Mouse (Mus musculus) embryonic facial prominence, embryonic 11.5 days (tissue): ENCODE measurements around the gene Hmgb1. TPM values are rescaled to one million over a fixed set of nuclear protein-coding genes. Genes with fewer than 3 reads are reported as not detected.

Experiments
- ATAC-seq: fragments of 200-750 bp; cut with Nextera tagmentation; replicated peaks from 2 replicates; pipeline ENCODE4 v1.8.0; 2017; ENCODE audit warnings: low read depth; ENCODE audit not compliant: insufficient number of reproducible peaks, low FRiP score, low TSS enrichment
- DNase-seq: peaks from one replicate; pipeline ENCODE4 v3.0.0-alpha.2; 2015; ENCODE audit warnings: low spot score
- H3K27ac ChIP-seq: fragments of 300-500 bp; sonication (generic); replicated peaks from 2 replicates; pipeline ENCODE4 v1.5.1; 2014; ENCODE audit warnings: mild to moderate bottlenecking, low read depth, low read length, control low read depth
- H3K27me3 ChIP-seq: fragments of 300-500 bp; sonication (generic); 2 replicates; pipeline ENCODE4 v1.6.1; 2014; ENCODE audit warnings: mild to moderate bottlenecking, low read length, moderate library complexity, mixed read lengths; ENCODE audit not compliant: control insufficient read depth, insufficient read depth
- H3K36me3 ChIP-seq: fragments of 300-500 bp; sonication (generic); replicated peaks from 2 replicates; pipeline ENCODE4 v1.6.1; 2014; ENCODE audit warnings: low read depth, mild to moderate bottlenecking, low read length, moderate library complexity, mixed read lengths; ENCODE audit not compliant: control insufficient read depth, insufficient read depth
- H3K4me1 ChIP-seq: fragments of 300-500 bp; sonication (generic); 2 replicates; pipeline ENCODE4 v1.6.1; 2014; ENCODE audit warnings: low read length, mixed read lengths; ENCODE audit not compliant: control insufficient read depth, insufficient read depth
- H3K4me2 ChIP-seq: fragments of 300-500 bp; sonication (generic); 2 replicates; pipeline ENCODE4 v1.6.1; 2014; ENCODE audit warnings: low read depth, mild to moderate bottlenecking, control low read depth, low read length, moderate library complexity
- H3K4me3 ChIP-seq: fragments of 300-500 bp; sonication (generic); 2 replicates; pipeline ENCODE4 v1.5.1; 2014; ENCODE audit warnings: low read depth, low read length, control low read depth
- H3K9ac ChIP-seq: fragments of 300-500 bp; sonication (generic); replicated peaks from 2 replicates; pipeline ENCODE4 v1.6.1; 2014; ENCODE audit warnings: mild to moderate bottlenecking, control low read depth, low read length
- H3K9me3 ChIP-seq: fragments of 300-500 bp; sonication (generic); replicated peaks from 2 replicates; pipeline ENCODE4 v1.6.1; 2016; ENCODE audit warnings: mild to moderate bottlenecking, low read length, inconsistent platforms, mixed read lengths; ENCODE audit not compliant: control insufficient read depth
- WGBS: fragments of 180-500 bp; shearing (Covaris S2); extraction: QIAGEN DNeasy Blood & Tissue Kit; methylation state at CpG from one replicate; pipeline ENCODE4 v1.1.7; 2014; 5-methylcytosine and 5-hydroxymethylcytosine counted together
- polyA plus RNA-seq: library from polyadenylated mRNA; unstranded; fragments of >200 nt; fragmentation: Nextera tagmentation; extraction: Ambion mirVana; gene quantifications from 2 replicates; pipeline ENCODE4 v1.2.1, GENCODE M21; 2014

Hmgb1 gene
- polyA plus RNA-seq, 1 experiment from 2014 or later, result 2,281 TPM

- DNase-seq (no peak), ATAC-seq (no peak)
- H3K27me3 ChIP-seq, result no peaks in the 10 kb centered on the region
- H3K9ac ChIP-seq, result no peak overlapping the region
- H3K4me2 ChIP-seq, result no peak overlapping the region
- WGBS, result 89% methylated on average over 14 of the region's 14 CpGs
- H3K4me1 ChIP-seq, result no peaks in the 10 kb centered on the region; the same call in 1 of the 2 replicates
- no peak overlapping the region for H3K27ac ChIP-seq
- H3K36me3 ChIP-seq, result no peaks in the 10 kb centered on the region
- H3K9me3 ChIP-seq, result no peaks in the 10 kb centered on the region
- no peak overlapping the region for H3K4me3 ChIP-seq
These were observed 93.0 kb downstream of the Hmgb1 start for GRCm38 (mm10) chr5:149091256-149091655.

- Histone ChIP-seq H3K4me1 (no peaks in the 10 kb centered on the region; the same call in 1 of the 2 replicates), H3K36me3 (no peaks in the 10 kb centered on the region), H3K27me3 (no peaks in the 10 kb centered on the region), H3K9ac (no peak overlapping the region), H3K4me2 (no peak overlapping the region), H3K27ac (no peak overlapping the region), H3K4me3 (no peak overlapping the region), H3K9me3 (no peaks in the 10 kb centered on the region)
- no peak for DNase-seq
- 80% methylated on average over 2 of the region's 2 CpGs for WGBS
- ATAC-seq, result no peak
These were observed 94.4 kb downstream of the Hmgb1 start for GRCm38 (mm10) chr5:149089860-149090259.

- no peak for DNase-seq
These were observed 94.8 kb downstream of the Hmgb1 start for GRCm38 (mm10) chr5:149089456-149089855.

GRCm38 (mm10) chr5:149088891-149089290, 95.4 kb downstream of the Hmgb1 start:
- no peaks in the 10 kb centered on the region for H3K27me3 ChIP-seq
- no peaks in the 10 kb centered on the region for H3K36me3 ChIP-seq
- H3K9ac ChIP-seq, result no peak overlapping the region
- DNase-seq, result no peak
- no peak overlapping the region for H3K4me2 ChIP-seq
- no peak overlapping the region for H3K4me3 ChIP-seq
- 86% methylated on average over 6 of the region's 6 CpGs for WGBS
- no peaks in the 10 kb centered on the region for H3K9me3 ChIP-seq
- H3K27ac ChIP-seq, result no peak overlapping the region
- ATAC-seq, result no peak
- no peaks in the 10 kb centered on the region; the same call in 1 of the 2 replicates for H3K4me1 ChIP-seq

More at GRCm38 (mm10) chr5:149089456-149089855, 94.8 kb downstream of the Hmgb1 start:
- no peaks in the 10 kb centered on the region; the same call in 1 of the 2 replicates for H3K4me1 ChIP-seq
- ATAC-seq, result no peak
- H3K4me3 ChIP-seq, result no peak overlapping the region
- no peak overlapping the region for H3K4me2 ChIP-seq
- no peak overlapping the region for H3K27ac ChIP-seq
- 82% methylated on average over 5 of the region's 5 CpGs for WGBS
- no peak overlapping the region for H3K9ac ChIP-seq
- no peaks in the 10 kb centered on the region for H3K9me3 ChIP-seq
- H3K27me3 ChIP-seq, result no peaks in the 10 kb centered on the region
- H3K36me3 ChIP-seq, result no peaks in the 10 kb centered on the region

GRCm38 (mm10) chr5:149088149-149088548, 96.1 kb downstream of the Hmgb1 start:
- WGBS, result 76% methylated on average over 3 of the region's 3 CpGs
- DNase-seq (no peak), ATAC-seq (no peak)
- Histone ChIP-seq H3K4me1 (no peaks in the 10 kb centered on the region; the same call in 1 of the 2 replicates), H3K9me3 (no peaks in the 10 kb centered on the region), H3K4me3 (no peak overlapping the region), H3K4me2 (no peak overlapping the region), H3K27ac (no peak overlapping the region), H3K27me3 (no peaks in the 10 kb centered on the region), H3K9ac (no peak overlapping the region), H3K36me3 (no peaks in the 10 kb centered on the region)

- Histone ChIP-seq H3K4me3 (no peak overlapping the region), H3K36me3 (no peaks in the 10 kb centered on the region), H3K4me1 (no peaks in the 10 kb centered on the region), H3K27me3 (no peaks in the 10 kb centered on the region), H3K27ac (no peak overlapping the region), H3K9ac (no peak overlapping the region), H3K9me3 (no peaks in the 10 kb centered on the region), H3K4me2 (no peak overlapping the region)
- DNase-seq (no peak), ATAC-seq (no peak)
- 88% methylated on average over 10 of the region's 10 CpGs for WGBS
These were observed 97.7 kb downstream of the Hmgb1 start for GRCm38 (mm10) chr5:149086382-149087244.

- DNase-seq (no peak), ATAC-seq (no peak)
- no peaks in the 10 kb centered on the region for H3K4me1 ChIP-seq
- H3K27me3 ChIP-seq, result no peaks in the 10 kb centered on the region
- H3K27ac ChIP-seq, result no peak overlapping the region
- no peaks in the 10 kb centered on the region for H3K36me3 ChIP-seq
- no peak overlapping the region for H3K9ac ChIP-seq
- H3K4me2 ChIP-seq, result no peak overlapping the region
- 94% methylated on average over 8 of the region's 8 CpGs for WGBS
- no peaks in the 10 kb centered on the region for H3K9me3 ChIP-seq
- H3K4me3 ChIP-seq, result no peak overlapping the region
These were observed 103.8 kb downstream of the Hmgb1 start for GRCm38 (mm10) chr5:149080466-149080865.

- DNase-seq (no peak), ATAC-seq (no peak)
- Histone ChIP-seq H3K9ac (no peak overlapping the region), H3K4me3 (no peak overlapping the region), H3K9me3 (no peaks in the 10 kb centered on the region), H3K4me1 (no peaks in the 10 kb centered on the region), H3K27ac (no peak overlapping the region), H3K4me2 (no peak overlapping the region), H3K27me3 (no peaks in the 10 kb centered on the region), H3K36me3 (no peaks in the 10 kb centered on the region)
- WGBS, result 35% methylated on average over 7 of the region's 7 CpGs
These were observed 104.5 kb downstream of the Hmgb1 start for GRCm38 (mm10) chr5:149079758-149080150.
